In genomic region chr13:42351675-42352074, GRCm38 (mm10) we compare ENCODE assay signal across 16 mouse cellular contexts. TPM values are rescaled to one million over a fixed set of nuclear protein-coding genes. Genes with fewer than 3 reads are reported as not detected.
"Had no signal": no experiment of that assay in that cellular context is flagged by ENCODE, and none has a peak within 500 bp of the region (broad histone marks: within the 10 kb centered on the region; RNA-seq: fewer than 3 reads in every experiment).

No protein-coding gene starts in this region.

- DNase-seq: kidney, adult 11 months; kidney, adult 8-10 months; kidney, postnatal 14 days; kidney, postnatal 4 days; liver, postnatal 0 days; lung, embryonic 14.5 days; lung, postnatal 10 days; lung, postnatal 36 days; midbrain, embryonic 14.5 days; right cerebral cortex, postnatal 4 days; thymus, postnatal 25 days had no signal

- ATAC-seq: liver, postnatal 0 days had no signal

- H3K4me2 ChIP-seq: lung, embryonic 14.5 days; midbrain, embryonic 11.5 days; neural tube, embryonic 12.5 days; neural tube, embryonic 15.5 days had no signal

- H3K27me3 ChIP-seq: neural tube, embryonic 12.5 days; neural tube, embryonic 15.5 days had no signal

- H3K4me3 ChIP-seq: neural tube, embryonic 12.5 days; neural tube, embryonic 15.5 days had no signal

- H3K36me3 ChIP-seq: neural tube, embryonic 12.5 days; neural tube, embryonic 15.5 days had no signal

- H3K27ac ChIP-seq: liver, embryonic 14.5 days; neural tube, embryonic 12.5 days; neural tube, embryonic 15.5 days had no signal

- H3K4me1 ChIP-seq: neural tube, embryonic 12.5 days; neural tube, embryonic 15.5 days had no signal

- H3K9ac ChIP-seq: liver, embryonic 14.5 days; liver, postnatal 0 days; lung, embryonic 14.5 days; neural tube, embryonic 12.5 days; neural tube, embryonic 15.5 days had no signal

- H3K9me3 ChIP-seq: neural tube, embryonic 12.5 days had no signal

RNA-seq across cellular contexts. Expression of gene Edn1, which starts 50.4 kb away (rescaled TPM):
- total RNA-seq: megakaryocyte progenitor cell, adult 5-6 weeks had no signal
